In the genomic region with DNA sequence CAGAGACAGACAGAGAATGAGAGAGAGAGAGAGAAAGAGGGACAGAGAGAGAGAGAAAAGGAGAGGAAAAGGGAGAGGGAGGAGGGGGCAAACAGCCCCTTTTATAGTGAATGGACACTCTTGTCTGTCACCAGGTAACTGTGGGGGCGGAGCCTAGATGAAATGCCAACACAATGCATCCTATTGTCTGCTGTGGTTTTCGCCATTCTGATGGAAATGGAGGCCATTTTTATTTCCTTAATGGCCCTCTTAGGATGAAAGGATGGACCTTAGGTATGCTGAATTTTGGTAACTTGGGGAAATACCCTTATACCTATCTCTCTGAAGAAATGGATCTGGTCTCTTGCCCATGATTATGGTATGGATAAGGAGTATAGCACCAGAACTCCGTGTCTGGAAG, we compare ENCODE assay signal across 25 mouse cellular contexts. TPM values are rescaled to one million over a fixed set of nuclear protein-coding genes. Genes with fewer than 3 reads are reported as not detected.
"Had no signal": no experiment of that assay in that cellular context is flagged by ENCODE, and none has a peak within 500 bp of the region (broad histone marks: within the 10 kb centered on the region; RNA-seq: fewer than 3 reads in every experiment).

No protein-coding gene starts in this region.

- DNase-seq: liver, postnatal 0 days; lung, adult 2 months; lung, postnatal 14 days; lung, postnatal 36 days; midbrain, embryonic 14.5 days; right cerebral cortex, postnatal 14 days; thymus, adult 18-20 months; thymus, postnatal 14 days; thymus, postnatal 36 days had no signal

- H3K4me2 ChIP-seq: liver, embryonic 15.5 days; lung, embryonic 15.5 days; midbrain, embryonic 12.5 days; neural tube, embryonic 12.5 days had no signal

- H3K9me3 ChIP-seq: liver, embryonic 15.5 days; lung, embryonic 15.5 days; midbrain, embryonic 12.5 days; neural tube, embryonic 12.5 days had no signal

- H3K27me3 ChIP-seq: liver, embryonic 15.5 days; lung, embryonic 15.5 days; neural tube, embryonic 12.5 days had no signal

- H3K4me3 ChIP-seq: liver, embryonic 15.5 days; lung, embryonic 15.5 days; megakaryocyte, embryonic 14.5 days; midbrain, embryonic 12.5 days; neural tube, embryonic 12.5 days had no signal

- H3K27ac ChIP-seq: liver, embryonic 15.5 days; lung, embryonic 15.5 days; macrophage; midbrain, embryonic 12.5 days; neural tube, embryonic 12.5 days had no signal

- ATAC-seq: liver, postnatal 0 days; lung, postnatal 0 days; midbrain, embryonic 16.5 days had no signal

- H3K4me1 ChIP-seq: liver, embryonic 15.5 days; lung, embryonic 15.5 days had no signal

- H3K36me3 ChIP-seq: liver, embryonic 15.5 days; lung, embryonic 15.5 days; midbrain, embryonic 12.5 days; neural tube, embryonic 12.5 days had no signal

- H3K9ac ChIP-seq: liver, embryonic 15.5 days; liver, postnatal 0 days; lung, embryonic 15.5 days; midbrain, embryonic 12.5 days; neural tube, embryonic 12.5 days had no signal

RNA-seq across cellular contexts. Expression of gene Tcl1b2, which starts 58.5 kb away (rescaled TPM):
- total RNA-seq: megakaryocyte progenitor cell, adult 5-6 weeks; monocyte, adult 5-6 weeks; neutrophil, adult 5-6 weeks had no signal
- polyA plus RNA-seq: liver, embryonic 15.5 days; liver, postnatal 0 days; lung, adult 2 months; lung, embryonic 15.5 days; lung, postnatal 0 days; macrophage; midbrain, embryonic 12.5 days; midbrain, embryonic 14.5 days; midbrain, embryonic 16.5 days; neural tube, embryonic 12.5 days; neural tube, embryonic 14.5 days; spleen, adult 2 months; stomach, embryonic 14.5 days; stomach, embryonic 16.5 days; thymus, postnatal 0 days had no signal
